ENCODE assay signal across 20 mouse cellular contexts in genomic region chr3:135681272-135681783, GRCm38 (mm10). TPM values are rescaled to one million over a fixed set of nuclear protein-coding genes. Genes with fewer than 3 reads are reported as not detected.
DNase-seq lines count a peak whose midpoint lies in the region; ATAC-seq and TF ChIP-seq lines count a peak whose summit lies in the region.
"Had no signal": no experiment of that assay in that cellular context is flagged by ENCODE, and none has a peak within 500 bp of the region (broad histone marks: within the 10 kb centered on the region; RNA-seq: fewer than 3 reads in every experiment).

No protein-coding gene starts in this region.

- no peak overlapping the region for H3K27ac ChIP-seq in intestine, embryonic 16.5 days (ENCODE audit: low read length)
- H3K27ac ChIP-seq in intestine, postnatal 0 days (ENCODE audit: low read depth, low read length): no peak overlapping the region
- no peak overlapping the region for H3K27ac ChIP-seq in lung, embryonic 15.5 days
- peak overlapping the region; percentile 41; the same call in 1 of the 2 replicates for H3K27ac ChIP-seq in brown adipose tissue, adult 24 weeks (replicated peaks; ENCODE audit: low read depth, low read length)
- H3K27ac ChIP-seq in hindbrain, embryonic 12.5 days: no peak overlapping the region
- H3K27ac ChIP-seq in hindbrain, embryonic 10.5 days: no peak overlapping the region
- H3K27ac ChIP-seq: forebrain, embryonic 13.5 days; heart, adult 2 months; hindbrain, embryonic 15.5 days; intestine, embryonic 15.5 days; layer of hippocampus, adult 2 months; liver, embryonic 14.5 days; stomach, embryonic 15.5 days had no signal

- peak; percentile 24; the same call in 1 of the 2 replicates for ATAC-seq in intestine, embryonic 16.5 days
- no peak for ATAC-seq in intestine, postnatal 0 days
- ATAC-seq in lung, embryonic 15.5 days (ENCODE audit: borderline replicate concordance, extremely low read depth, low FRiP score, low TSS enrichment): 0 out of 2 replicates have a peak, but pooled peaks have one; percentile 27
- ATAC-seq in megakaryocyte, adult 5-6 weeks (ENCODE audit: poor library complexity, severe bottlenecking): 0 out of 2 replicates have a peak, but pooled peaks have one; percentile 13
- no peak for ATAC-seq in hindbrain, embryonic 12.5 days (ENCODE audit: low FRiP score)
- ATAC-seq: forebrain, embryonic 13.5 days; intestine, embryonic 15.5 days had no signal

- H3K4me3 ChIP-seq in intestine, embryonic 16.5 days (ENCODE audit: low read length): no peak overlapping the region
- H3K4me3 ChIP-seq in intestine, postnatal 0 days (ENCODE audit: low read depth, low read length): no peak overlapping the region
- no peak overlapping the region for H3K4me3 ChIP-seq in lung, embryonic 15.5 days
- H3K4me3 ChIP-seq in brown adipose tissue, adult 24 weeks (ENCODE audit: insufficient read depth, low read depth, low read length): no peak overlapping the region
- no peak overlapping the region for H3K4me3 ChIP-seq in hindbrain, embryonic 12.5 days
- no peak overlapping the region for H3K4me3 ChIP-seq in hindbrain, embryonic 10.5 days
- H3K4me3 ChIP-seq: erythroblast, embryonic 14.5 days; forebrain, embryonic 13.5 days; heart, adult 2 months; hindbrain, embryonic 15.5 days; intestine, embryonic 15.5 days; layer of hippocampus, adult 2 months; stomach, embryonic 15.5 days had no signal

- H3K9ac ChIP-seq in intestine, embryonic 16.5 days (ENCODE audit: low read depth, low read length): no peak overlapping the region
- H3K9ac ChIP-seq in intestine, postnatal 0 days (ENCODE audit: low read depth, low read length): no peak overlapping the region
- H3K9ac ChIP-seq in lung, embryonic 15.5 days: no peak overlapping the region
- no peak overlapping the region for H3K9ac ChIP-seq in hindbrain, embryonic 12.5 days
- H3K9ac ChIP-seq: forebrain, embryonic 13.5 days; hindbrain, embryonic 15.5 days; intestine, embryonic 15.5 days; liver, embryonic 14.5 days; stomach, embryonic 15.5 days had no signal

- H3K27me3 ChIP-seq in intestine, embryonic 16.5 days (replicated peaks; ENCODE audit: control insufficient read depth, insufficient read depth, low read length): no peaks in the 10 kb centered on the region
- H3K27me3 ChIP-seq in intestine, postnatal 0 days (replicated peaks; ENCODE audit: control insufficient read depth, insufficient read depth, low read length): no peaks in the 10 kb centered on the region
- no peaks in the 10 kb centered on the region for H3K27me3 ChIP-seq in lung, embryonic 15.5 days
- H3K27me3 ChIP-seq in hindbrain, embryonic 12.5 days: no peaks in the 10 kb centered on the region
- no peaks in the 10 kb centered on the region for H3K27me3 ChIP-seq in hindbrain, embryonic 10.5 days (ENCODE audit: insufficient read depth, poor library complexity, severe bottlenecking)
- H3K27me3 ChIP-seq: forebrain, embryonic 13.5 days; hindbrain, embryonic 15.5 days; intestine, embryonic 15.5 days; stomach, embryonic 15.5 days had no signal

- 35% methylated on average over 8 of the region's 8 CpGs for WGBS in intestine, embryonic 16.5 days
- WGBS in intestine, postnatal 0 days: 30% methylated on average over 8 of the region's 8 CpGs
- 17% methylated on average over 8 of the region's 8 CpGs for WGBS in lung, embryonic 15.5 days
- WGBS in hindbrain, embryonic 12.5 days: 59% methylated on average over 8 of the region's 8 CpGs
- WGBS in hindbrain, embryonic 10.5 days: 65% methylated on average over 8 of the region's 8 CpGs

- H3K4me2 ChIP-seq in intestine, embryonic 16.5 days (ENCODE audit: low read depth, low read length): no peak overlapping the region
- no peak overlapping the region for H3K4me2 ChIP-seq in intestine, postnatal 0 days (replicated peaks; ENCODE audit: low read depth)
- H3K4me2 ChIP-seq in lung, embryonic 15.5 days: no peak overlapping the region
- H3K4me2 ChIP-seq in hindbrain, embryonic 12.5 days (replicated peaks): no peak overlapping the region
- H3K4me2 ChIP-seq: forebrain, embryonic 13.5 days; hindbrain, embryonic 15.5 days; intestine, embryonic 15.5 days; stomach, embryonic 15.5 days had no signal

- TF ChIP-seq CTCF in intestine, postnatal 0 days (IDR thresholded peaks at IDR 0.05; ENCODE audit: low read depth): no peak

- no peak for DNase-seq in lung, adult 18-20 months
- DNase-seq in hindbrain, embryonic 10.5 days (ENCODE audit: low spot score): no peak
- DNase-seq: adrenal gland, postnatal 10 days; cerebellum, postnatal 14 days; gastrocnemius, postnatal 10 days; heart, adult 2 months; thymus, adult 2 months had no signal

- no peaks in the 10 kb centered on the region for H3K9me3 ChIP-seq in intestine, embryonic 16.5 days (ENCODE audit: control insufficient read depth, low read length)
- no peaks in the 10 kb centered on the region for H3K9me3 ChIP-seq in intestine, postnatal 0 days (ENCODE audit: control insufficient read depth)
- no peaks in the 10 kb centered on the region for H3K9me3 ChIP-seq in lung, embryonic 15.5 days
- H3K9me3 ChIP-seq in hindbrain, embryonic 12.5 days (replicated peaks): no peaks in the 10 kb centered on the region
- no peaks in the 10 kb centered on the region for H3K9me3 ChIP-seq in hindbrain, embryonic 10.5 days
- H3K9me3 ChIP-seq: forebrain, embryonic 13.5 days; hindbrain, embryonic 15.5 days; intestine, embryonic 15.5 days; stomach, embryonic 15.5 days had no signal

- H3K36me3 ChIP-seq in intestine, embryonic 16.5 days (ENCODE audit: control insufficient read depth, insufficient read depth, low read length): no peaks in the 10 kb centered on the region
- no peaks in the 10 kb centered on the region for H3K36me3 ChIP-seq in intestine, postnatal 0 days (ENCODE audit: control insufficient read depth, insufficient read depth)
- H3K36me3 ChIP-seq in lung, embryonic 15.5 days: no peaks in the 10 kb centered on the region
- no peaks in the 10 kb centered on the region for H3K36me3 ChIP-seq in hindbrain, embryonic 12.5 days
- H3K36me3 ChIP-seq in hindbrain, embryonic 10.5 days: 0 out of 2 replicates have a peak, but pooled peaks cover 3% of the 10 kb centered on the region
- H3K36me3 ChIP-seq: hindbrain, embryonic 15.5 days; intestine, embryonic 15.5 days; stomach, embryonic 15.5 days had no signal

- peaks cover 27% of the 10 kb centered on the region for H3K4me1 ChIP-seq in intestine, embryonic 16.5 days (ENCODE audit: control insufficient read depth, insufficient read depth, low read length)
- H3K4me1 ChIP-seq in intestine, postnatal 0 days (replicated peaks; ENCODE audit: control insufficient read depth, insufficient read depth, low read length): peaks cover 2% of the 10 kb centered on the region; the same call in 1 of the 2 replicates
- H3K4me1 ChIP-seq in lung, embryonic 15.5 days: peaks cover 43% of the 10 kb centered on the region
- H3K4me1 ChIP-seq in brown adipose tissue, adult 24 weeks (ENCODE audit: control insufficient read depth, insufficient read depth, insufficient read length, low read length): peaks cover 31% of the 10 kb centered on the region
- peaks cover 8% of the 10 kb centered on the region for H3K4me1 ChIP-seq in hindbrain, embryonic 12.5 days
- peaks cover 14% of the 10 kb centered on the region; the same call in 1 of the 2 replicates for H3K4me1 ChIP-seq in hindbrain, embryonic 10.5 days (replicated peaks)
- H3K4me1 ChIP-seq: forebrain, embryonic 13.5 days had no signal

RNA-seq across cellular contexts. Expression of gene Nfkb1, which starts 10.0 kb away (rescaled TPM):
- polyA plus RNA-seq in intestine, embryonic 16.5 days (2015; fragmentation: Nextera tagmentation; extraction: Ambion mirVana): 13.7 and 14.3 TPM in 2 replicates
- polyA plus RNA-seq in intestine, postnatal 0 days (2015; fragmentation: Nextera tagmentation; extraction: Ambion mirVana): 15.2 and 16.7 TPM in 2 replicates
- polyA plus RNA-seq in lung, embryonic 15.5 days (2015; fragmentation: Nextera tagmentation; extraction: Ambion mirVana): 28.2 and 30.7 TPM in 2 replicates
- 15.7 and 23.0 TPM in 2 replicates for polyA plus RNA-seq in brown adipose tissue, adult 24 weeks (2012; ENCODE audit: insufficient read depth, insufficient read length, missing spikeins)
- total RNA-seq in megakaryocyte, adult 5-6 weeks (2015): 104 and 105 TPM in 2 replicates
- total RNA-seq in megakaryocyte, adult 5-6 weeks (2017): 181 and 183 TPM in 2 replicates
- polyA plus RNA-seq in hindbrain, embryonic 12.5 days (2016; fragmentation: Nextera tagmentation; extraction: Ambion mirVana): 11.1 and 11.6 TPM in 2 replicates
- polyA plus RNA-seq in hindbrain, embryonic 10.5 days (2016; fragmentation: Nextera tagmentation; extraction: Ambion mirVana): 9.4 and 11.1 TPM in 2 replicates

Comparison
In these comparisons a context has a peak if more than half of its experiments do, and no peak if none do; other contexts are left out.
1. ATAC-seq: peak in intestine, embryonic 16.5 days (single experiment), lung, embryonic 15.5 days (single experiment) and megakaryocyte, adult 5-6 weeks (single experiment); none in intestine, postnatal 0 days (single experiment) and hindbrain, embryonic 12.5 days (single experiment).